Mouse (Mus musculus) spleen, postnatal 10 days (tissue): ENCODE measurements around the gene Dnajb8.

Experiments used
- DNase-seq, 2 experiments: peaks; one replicate each; pipeline ENCODE4 v3.0.0; 2021 to 2022; ENCODE audit warnings: low spot score in 2 of 2

Gene Dnajb8

DNA sequence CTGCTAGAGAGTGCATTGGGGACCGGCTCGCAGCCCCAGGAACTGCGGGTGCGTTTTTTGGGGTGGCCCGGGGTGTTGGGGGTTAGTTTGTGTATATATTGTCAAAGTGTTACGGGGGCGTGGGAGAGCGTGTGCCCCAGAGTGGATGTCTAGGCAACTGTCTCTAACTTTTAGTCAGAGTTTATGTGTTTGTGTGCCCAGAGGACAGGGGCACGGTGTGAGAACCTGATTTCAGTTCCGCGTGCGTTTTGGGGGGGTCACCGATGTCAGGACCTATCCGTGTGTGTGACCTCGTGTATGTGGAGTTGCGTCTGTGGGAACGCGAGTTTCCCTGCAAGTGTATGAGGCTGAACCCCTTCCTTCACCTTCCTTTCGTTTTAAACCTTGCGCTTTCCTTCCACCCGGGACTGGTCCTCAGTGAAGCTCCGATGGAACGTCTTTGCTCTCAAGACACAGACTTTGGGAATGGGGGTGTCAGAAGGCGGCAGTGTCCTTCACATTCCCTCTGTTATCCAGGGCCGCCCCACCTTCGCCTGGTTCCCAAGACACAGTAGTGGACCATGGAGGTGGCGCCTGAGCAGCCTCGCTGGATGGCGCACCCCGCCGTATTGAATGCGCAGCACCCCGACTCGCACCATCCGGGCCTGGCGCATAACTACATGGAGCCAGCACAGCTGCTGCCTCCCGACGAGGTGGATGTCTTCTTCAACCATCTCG, 22.9 kb upstream of the Dnajb8 start:
- DNase-seq: peak in 1 of 2 experiments; percentile 21

DNA sequence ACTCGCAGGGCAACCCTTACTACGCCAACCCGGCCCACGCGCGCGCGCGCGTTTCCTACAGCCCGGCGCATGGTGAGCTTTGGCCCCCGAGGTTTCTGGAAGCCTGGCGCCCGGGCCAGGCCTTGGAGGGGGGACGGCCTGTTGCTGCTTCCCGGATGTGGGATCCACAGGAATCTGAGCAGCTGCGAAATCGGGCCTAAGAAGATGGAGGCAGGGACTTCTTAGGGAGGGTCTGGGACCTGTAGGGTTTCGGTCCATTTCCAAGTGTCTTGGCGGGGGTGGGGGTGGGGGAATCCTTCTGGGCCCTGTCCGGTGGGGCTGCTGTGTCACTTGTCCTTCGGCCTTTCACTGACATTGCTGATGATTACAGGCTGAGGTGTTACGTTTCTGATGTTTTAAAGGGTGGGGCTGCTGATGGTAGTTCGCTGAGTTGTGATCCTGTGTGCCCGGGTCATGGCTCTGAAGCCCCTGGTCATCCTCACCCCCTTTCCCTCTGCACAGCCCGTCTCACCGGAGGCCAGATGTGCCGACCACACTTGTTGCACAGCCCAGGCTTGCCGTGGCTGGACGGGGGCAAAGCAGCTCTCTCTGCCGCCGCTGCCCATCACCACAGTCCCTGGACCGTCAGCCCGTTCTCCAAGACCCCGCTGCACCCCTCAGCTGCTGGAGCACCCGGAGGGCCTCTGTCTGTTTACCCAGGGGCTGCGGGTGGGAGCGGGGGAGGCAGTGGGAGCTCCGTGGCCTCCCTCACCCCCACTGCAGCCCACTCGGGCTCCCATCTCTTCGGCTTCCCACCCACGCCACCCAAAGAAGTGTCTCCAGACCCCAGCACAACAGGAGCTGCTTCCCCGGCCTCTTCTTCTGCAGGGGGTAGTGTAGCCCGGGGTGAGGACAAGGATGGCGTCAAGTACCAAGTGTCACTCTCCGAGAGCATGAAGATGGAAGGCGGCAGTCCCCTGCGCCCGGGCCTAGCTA, 22.1 kb upstream of the Dnajb8 start:
- DNase-seq: no peak

DNA sequence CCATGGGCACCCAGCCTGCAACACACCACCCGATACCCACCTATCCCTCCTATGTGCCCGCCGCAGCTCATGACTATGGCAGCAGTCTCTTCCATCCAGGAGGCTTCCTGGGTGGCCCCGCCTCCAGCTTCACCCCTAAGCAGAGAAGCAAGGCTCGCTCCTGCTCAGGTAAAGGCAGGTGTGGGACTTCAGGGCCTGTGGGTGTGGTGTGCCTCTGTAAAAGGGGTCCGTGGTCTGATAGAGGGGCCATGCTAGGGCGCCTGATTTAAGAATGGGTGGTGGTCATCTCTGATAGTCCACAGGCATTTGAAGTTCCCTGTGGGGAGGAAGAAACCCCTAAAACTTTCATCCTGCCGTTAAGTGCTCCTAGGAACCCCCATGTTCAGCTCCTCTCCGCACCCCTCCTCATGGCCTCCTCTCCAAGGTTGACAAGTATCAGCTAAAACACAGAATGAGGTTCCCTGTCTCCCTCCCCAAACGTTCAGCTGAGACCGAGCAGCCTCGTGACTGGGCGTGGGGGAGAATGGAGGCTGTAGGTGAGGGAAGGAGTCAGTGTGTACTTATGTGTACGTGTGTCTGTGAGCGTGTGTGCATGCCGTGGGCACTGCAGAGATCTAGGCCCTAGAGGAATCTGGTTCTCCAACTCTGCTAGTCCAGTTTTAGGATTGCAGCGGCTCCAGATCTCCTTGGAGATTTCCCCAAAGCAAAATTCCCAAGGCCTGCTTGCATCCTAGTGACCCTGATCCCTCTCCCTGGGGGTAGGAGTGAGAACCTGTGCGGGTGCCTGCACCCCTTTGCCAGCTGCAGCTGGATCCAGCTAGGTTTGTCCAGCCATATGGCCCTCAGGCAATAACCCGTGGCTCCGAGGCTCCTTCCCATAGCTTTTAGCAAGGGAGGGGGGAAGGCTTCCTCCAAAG, 21.1 kb upstream of the Dnajb8 start:
- no peak for DNase-seq

DNA sequence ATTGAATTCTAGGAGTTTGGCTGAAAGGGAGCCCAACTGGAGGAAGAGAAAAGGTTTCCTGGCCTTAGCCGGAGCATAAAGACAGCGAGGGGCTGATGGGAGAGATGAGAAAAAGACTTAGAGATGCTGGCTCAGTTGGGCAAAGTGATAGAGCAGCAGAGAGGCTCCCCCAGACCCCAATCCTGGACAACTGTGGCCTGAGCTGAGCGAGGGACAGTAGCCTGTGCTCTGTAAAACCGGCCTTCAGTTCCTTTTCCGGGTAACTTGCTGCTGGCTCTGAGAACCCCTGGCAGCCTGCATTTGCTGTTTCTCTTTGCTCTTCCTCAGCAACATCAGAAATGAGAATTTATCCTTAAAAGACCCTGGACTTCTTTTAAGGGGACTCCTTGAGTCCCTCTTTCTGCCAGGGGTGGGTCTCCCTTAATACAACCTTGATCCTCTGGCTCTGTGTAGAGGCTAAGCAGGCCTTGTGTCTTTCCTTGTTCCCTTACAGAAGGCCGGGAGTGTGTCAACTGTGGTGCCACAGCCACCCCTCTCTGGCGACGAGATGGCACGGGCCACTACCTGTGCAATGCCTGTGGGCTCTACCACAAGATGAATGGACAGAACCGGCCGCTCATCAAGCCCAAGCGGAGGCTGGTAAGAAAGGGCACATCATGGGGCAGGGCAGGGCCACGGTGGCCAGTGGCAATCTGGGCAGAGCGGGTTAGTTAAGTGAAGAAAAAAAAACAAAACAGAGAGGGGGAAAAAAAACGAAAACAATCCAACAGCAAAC, 20.0 kb upstream of the Dnajb8 start:
- no peak for DNase-seq

DNA sequence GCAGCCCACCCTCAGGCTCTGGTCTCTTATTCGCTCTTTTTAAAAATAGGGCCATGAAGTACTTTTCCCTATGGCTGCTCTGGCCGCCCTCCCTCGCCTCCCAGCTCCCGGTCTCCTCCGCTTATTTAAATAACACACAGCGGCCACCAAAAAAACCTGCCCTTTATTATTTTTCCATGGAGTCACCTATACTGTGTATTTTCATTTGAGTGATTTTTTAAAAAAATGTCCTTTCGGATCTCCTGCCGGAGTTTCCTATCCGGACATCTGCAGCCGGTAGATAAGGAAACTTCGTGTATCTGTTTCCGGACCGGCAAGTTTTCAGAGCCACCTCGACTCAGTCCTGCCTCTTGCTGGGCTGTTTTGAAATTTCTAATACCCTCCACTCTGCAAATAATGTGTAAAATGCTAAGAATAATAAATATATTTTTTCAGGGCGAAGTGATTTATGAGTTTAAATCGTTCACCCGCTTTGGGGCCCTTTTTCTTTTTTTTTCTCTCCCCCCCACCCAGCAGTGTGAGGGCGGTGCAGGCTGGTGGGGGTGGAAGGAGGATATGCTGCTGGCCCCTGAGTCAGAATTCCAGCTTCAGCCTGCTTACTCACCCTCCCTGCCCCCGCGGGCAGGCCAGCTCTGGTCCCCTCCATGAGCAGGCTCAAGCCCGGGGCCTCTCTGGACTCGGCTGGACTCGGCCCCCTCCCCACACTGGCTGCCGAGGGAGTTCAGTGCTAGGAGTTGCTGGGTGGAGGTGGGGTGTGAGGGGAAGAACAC, 19.0 kb upstream of the Dnajb8 start:
- DNase-seq: no peak

DNA sequence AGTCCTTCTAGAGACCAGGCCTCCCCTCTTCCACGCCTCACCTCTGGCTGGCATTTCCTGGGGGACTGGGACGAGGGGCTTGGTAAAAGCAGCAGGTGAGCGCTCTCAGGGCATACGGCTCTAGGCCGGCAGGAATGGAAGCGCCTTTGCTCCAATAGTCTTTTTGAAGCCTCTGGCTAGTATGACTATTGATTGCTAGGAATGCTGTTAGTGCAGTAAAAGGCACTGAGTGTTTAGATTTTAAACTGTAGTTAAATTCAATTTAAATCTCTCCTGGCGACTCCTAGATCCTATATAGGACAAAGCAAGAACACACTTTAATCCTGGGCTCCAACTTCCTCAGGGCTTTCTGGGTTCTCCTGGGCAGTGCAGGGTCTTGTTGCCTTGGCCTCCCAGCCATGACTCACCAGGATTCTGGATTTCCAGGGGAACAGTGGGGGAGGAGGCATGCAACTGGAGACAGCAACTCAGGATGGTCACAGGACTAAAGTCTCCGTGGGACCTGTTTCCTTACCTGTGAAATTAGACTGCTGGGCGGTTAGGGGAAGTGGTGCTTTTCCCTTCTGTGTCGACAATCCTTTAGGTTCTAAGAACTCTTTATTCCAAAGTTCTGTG, 18.2 kb upstream of the Dnajb8 start:
- DNase-seq: no peak

DNA sequence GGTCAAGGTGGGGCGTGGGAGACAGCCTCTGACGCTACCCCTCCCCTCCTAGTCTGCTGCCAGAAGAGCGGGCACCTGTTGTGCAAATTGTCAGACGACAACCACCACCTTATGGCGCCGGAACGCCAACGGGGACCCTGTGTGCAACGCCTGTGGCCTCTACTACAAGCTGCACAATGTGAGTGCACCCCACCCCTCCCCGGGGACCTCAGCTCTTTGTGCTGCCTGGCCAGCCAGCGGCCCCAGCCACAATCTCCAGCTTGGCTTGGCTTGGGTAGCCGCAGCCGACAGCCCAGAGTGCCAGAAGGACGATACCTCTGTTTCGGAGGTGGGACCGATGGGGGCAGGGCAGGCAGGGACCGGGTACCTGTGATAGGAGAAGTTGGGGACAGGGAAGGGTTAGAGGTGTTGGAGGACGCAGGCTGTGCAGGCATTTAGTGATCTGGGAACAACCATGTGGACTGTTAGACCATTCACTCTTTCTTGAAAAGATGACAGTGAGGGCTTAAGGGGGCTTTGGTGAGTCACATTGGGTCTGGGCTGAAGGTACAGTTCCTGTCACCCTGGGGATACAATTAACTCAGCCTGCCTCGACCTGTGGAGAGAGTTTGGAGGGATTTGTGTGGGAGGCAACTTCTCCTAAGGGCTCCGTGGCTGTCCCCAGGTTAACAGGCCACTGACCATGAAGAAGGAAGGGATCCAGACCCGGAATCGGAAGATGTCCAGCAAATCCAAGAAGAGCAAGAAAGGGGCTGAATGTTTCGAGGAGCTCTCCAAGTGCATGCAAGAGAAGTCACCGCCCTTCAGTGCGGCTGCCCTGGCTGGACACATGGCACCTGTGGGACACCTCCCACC, 17.3 kb upstream of the Dnajb8 start:
- DNase-seq: no peak

DNA sequence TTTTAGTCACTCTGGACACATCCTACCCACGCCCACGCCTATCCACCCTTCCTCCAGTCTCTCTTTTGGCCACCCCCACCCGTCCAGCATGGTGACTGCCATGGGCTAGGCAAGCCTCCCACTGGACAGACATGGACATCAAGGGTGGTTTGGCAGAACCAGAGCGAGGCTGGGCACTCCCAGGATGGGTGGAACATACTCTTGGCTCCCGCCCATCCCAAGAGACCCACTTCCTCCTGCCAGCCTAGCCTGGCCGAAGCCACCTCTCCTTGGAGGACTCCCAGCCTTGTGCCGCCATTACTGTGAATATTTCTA, 16.7 kb upstream of the Dnajb8 start:
- DNase-seq: no peak

DNA sequence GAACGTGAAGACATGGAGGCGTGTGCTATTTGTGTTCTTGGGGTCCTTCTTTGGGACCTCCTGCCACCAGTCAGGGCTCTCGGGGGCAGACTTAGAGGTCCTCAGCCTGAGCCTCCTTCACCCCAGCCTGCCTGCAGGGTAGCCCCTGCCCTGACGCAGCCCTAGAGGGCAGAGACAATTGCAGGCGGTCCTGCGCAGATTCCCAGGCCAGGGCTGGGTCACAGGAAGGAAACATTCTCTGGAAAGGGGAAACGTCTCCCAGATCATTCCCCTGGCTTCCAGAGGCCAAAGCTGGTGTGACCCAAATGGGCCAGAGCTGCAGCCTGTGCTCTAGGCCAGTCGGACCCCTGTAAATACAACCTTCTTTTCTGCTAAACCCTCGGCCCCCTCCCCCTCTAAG, 16.1 kb upstream of the Dnajb8 start:
- DNase-seq: no peak

DNA sequence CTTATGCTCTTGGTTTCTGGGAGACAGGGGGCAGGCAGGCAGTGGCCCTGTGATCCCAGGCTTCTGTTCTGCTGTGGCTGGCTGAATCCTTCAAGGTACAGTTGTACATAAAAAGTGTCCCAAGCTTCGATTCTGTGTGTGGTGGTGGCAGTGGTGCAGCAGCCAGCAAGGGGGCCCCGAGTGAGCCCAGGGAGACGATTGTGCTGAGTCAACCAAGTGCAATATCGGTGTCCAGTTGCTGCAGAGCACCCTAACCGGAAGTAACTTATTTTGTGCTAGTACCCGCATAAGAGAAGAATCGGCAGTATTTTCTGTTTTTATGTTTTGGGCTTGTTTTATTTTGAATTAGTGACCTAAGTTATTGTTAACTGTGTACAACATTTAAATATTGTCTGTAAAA, 15.5 kb upstream of the Dnajb8 start:
- no peak for DNase-seq

DNA sequence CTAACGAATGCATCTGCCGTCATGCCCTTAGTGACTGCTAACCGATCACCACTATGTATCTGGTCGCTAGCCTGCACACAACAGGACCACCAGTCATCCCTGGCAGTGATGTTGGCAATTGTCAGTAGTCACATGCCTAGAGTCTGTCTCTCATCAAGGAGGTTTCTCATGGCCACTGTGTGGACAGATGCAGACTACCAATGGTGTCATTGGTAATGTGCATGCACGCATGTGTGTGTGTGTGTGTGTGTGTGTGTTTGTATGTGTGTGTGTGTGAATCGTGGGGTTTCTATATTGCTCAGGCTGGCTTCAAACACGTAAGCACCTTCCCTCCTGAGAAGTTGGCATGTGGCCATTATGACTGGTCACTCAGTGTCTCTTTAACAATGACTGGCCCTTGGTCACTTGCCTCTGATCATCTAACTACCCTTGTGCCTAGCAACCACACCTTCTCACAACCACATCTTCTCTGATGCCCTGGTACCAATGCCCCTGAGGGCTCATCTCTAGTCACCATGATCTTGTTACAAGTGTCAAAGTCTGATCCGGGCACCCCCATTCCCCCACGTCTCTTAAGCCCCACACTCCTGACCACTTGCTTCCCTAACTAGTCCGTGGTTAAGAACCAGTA, 14.6 kb upstream of the Dnajb8 start:
- no peak for DNase-seq

DNA sequence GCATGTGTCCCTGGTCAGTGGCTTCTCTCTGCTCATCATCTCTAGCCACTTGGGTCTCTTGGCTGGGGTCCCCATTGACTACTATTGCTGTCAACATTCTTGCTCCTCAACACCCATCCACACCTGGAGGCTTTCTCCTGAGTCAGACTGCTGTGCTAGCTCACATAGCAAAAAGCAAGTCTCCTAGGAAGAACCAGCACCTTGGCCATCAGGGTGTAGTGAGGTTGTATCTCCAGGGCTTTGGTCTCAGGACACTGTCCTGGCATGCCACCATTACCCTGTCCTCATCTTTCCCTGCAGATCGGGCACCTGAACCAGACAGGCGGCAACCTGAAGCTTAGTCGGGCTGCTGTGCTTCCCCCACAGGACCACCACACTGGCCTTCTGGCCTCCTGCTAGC, 13.7 kb upstream of the Dnajb8 start:
- DNase-seq: no peak

DNA sequence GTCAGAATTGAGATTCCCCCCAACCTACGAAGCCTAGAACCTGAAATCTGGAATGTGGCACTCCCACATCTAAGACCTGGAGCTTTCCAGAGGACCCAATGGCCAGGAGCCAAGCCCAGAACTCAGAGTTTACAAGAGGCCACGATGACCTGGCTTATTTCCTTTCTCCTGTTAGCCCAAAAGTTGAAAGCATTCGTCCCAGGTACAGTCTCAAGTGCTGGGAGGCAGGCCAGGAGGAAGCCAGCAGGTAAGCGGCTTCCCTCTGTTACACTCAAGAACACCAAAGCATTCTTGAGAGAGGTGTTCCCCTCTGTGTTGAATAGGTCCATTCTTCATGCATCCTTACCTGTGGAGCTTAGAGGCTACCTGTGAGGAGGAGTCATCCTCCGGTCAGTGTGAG, 12.6 kb upstream of the Dnajb8 start:
- no peak for DNase-seq

DNA sequence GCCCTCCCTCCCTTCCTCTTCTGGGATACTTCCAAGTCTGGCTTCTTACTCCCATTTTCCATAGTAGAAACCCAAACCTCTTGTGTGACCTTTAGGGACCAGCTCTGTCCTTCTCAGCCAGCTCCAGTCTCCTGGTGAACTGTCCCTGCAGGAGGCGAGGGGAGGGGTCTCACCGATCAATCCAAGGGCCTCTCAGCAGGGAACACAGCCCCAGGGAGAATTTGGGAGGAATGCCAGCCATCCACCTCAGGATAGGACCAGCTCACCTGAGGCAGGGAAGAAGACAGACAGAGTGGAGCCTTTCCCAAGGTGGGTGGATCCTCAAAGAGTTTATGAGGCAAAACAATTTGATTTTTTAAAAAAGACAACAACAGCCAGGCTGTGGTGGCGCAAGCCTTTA, 11.9 kb upstream of the Dnajb8 start:
- no peak for DNase-seq

DNA sequence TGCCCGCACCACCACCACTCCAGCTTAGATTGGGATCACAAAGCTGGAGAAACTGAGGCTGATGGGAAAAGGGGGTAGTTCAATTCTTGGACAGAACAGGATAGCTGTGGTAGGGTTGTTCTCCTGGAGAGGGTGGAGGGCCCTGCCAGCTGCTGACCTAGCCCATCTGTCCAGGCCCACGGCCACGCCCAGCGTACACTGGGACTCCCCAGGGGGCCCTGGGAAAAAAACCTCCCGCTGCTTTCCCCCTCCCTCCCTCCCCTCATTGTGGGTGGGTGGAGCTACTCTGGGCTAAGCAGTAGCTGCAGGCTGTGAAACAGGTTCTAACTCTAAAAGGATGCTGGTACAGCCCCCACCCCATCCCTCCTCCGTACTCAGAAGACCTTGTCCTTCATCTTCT, 6.3 kb upstream of the Dnajb8 start:
- no peak for DNase-seq

DNA sequence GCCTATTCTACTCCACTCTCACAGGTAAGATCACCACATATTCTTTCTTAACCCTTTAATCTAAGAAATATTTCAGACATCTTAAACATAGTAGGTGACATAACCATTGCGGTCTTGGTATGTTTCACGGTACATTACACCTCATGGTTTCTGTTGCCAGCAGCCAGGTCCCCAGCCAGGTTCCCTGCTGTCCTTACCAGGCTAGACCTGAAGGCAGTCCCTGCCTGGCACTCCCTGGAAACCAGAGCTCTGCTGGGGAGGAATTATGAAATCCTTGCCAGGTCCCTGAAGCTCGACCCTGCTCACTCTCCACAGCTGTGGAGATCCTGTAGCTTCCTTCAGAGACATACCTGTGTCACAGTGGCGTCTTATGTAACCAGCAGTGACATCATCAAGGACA, 5.9 kb upstream of the Dnajb8 start:
- DNase-seq: no peak

DNA sequence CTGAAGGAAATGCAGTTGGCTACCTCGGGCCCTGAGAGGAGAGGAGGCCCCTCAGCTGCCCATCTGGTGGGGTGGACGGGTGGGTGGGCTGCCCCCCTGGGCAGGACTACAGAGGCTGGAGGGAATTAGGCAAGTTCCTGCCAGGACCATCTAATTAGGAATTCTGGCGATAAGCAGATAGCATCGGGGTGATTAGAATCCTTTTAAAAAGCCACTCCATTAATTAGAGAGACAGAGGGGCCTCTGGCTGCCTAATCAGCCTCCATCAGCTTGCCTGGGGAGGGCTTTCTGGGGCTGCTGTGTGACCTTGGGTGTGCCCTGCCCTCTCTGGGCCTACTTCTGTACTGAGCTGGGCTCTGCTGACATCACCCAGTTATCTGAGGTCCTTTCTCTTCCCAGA, 3.0 kb upstream of the Dnajb8 start:
- no peak for DNase-seq

DNA sequence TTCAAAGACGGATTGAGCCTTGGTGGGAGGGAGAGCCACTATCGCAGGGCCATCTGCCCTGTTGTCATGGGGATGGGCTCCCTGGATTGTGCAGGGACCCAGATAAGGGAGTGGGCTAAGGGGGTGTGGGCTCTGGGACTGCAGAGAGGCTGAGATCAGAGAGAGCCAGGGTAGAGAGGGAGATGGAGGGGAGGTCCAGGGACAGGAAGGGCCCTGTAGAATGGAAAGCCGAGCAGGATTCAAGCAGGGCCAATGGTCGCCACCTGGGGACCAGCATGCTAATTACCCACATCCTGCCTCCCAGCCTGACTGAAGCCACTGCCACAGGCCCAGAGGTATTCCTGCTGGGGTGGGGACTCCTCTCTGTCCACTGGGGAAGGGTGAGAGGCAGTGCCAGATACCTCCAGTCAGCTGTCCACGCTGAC, 4.5 kb downstream of the Dnajb8 start:
- DNase-seq: no peak

DNA sequence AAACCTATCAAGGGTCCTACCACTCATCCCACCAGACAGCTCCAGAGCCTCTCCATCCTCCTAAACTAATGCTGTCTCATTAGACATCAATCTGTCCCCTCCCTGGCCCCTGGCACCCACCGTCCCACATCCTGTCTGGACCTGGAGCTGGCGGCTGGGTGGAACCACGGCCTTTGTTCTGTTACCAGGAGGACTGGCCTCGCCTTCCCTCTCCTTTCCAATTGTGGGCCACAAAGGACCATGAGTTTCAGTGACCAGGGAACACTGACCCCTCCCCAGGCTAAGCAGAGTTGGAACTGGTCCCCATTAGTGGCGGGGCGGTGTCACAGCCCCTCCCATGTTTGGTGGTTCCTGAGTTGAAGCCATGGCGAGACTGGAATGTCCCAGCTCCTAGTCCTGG, 5.5 kb downstream of the Dnajb8 start:
- no peak for DNase-seq
